12 mouse cellular contexts compared by ENCODE assay signal in the genomic region with DNA sequence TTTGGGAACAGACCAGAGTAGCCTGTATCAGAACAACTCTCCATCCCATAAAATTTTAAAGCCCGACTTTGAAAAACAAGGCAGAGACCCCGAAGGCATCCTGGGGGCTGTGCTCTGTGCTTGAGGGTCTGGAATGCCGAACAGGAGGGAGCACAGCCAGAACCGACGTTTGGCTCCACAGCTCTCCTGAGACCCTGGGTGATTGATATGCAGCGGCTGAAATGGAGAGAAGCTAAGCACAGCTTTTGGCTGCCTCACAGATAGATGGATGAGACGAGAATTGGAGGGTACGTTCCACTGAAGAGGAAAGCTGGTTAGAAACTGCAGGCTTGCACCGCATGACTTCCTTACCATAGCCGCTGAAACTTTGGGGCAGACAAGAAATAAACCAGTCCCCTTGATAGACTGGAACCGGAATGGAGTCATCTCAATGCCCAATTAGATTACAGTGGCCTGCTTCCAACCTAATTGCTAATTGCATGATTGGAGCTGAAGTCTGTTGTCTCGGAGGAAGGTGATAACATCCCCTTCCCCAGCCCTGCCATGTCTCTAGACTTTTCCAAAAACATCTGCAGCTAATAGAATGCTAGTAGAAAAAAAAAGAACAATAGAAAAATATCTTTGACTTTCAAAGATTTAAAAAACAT.
DNase-seq lines count a peak whose midpoint lies in the region; ATAC-seq and TF ChIP-seq lines count a peak whose summit lies in the region.
"Had no signal": no experiment of that assay in that cellular context is flagged by ENCODE, and none has a peak within 500 bp of the region (broad histone marks: within the 10 kb centered on the region; RNA-seq: fewer than 3 reads in every experiment).

No protein-coding gene starts in this region.

- no peak overlapping the region for H3K4me3 ChIP-seq in embryonic facial prominence, embryonic 12.5 days
- no peak overlapping the region for H3K4me3 ChIP-seq in embryonic facial prominence, embryonic 10.5 days
- H3K4me3 ChIP-seq in kidney, embryonic 16.5 days (ENCODE audit: low read length), result peak overlapping the region; percentile 1; the same call in 1 of the 2 replicates
- no peak overlapping the region for H3K4me3 ChIP-seq in hindbrain, embryonic 14.5 days (replicated peaks; ENCODE audit: low read length)
- no peak overlapping the region for H3K4me3 ChIP-seq in midbrain, postnatal 0 days (ENCODE audit: low read depth, low read length)
- H3K4me3 ChIP-seq: liver, embryonic 12.5 days had no signal

- TF ChIP-seq CTCF in midbrain, postnatal 0 days (IDR thresholded peaks at IDR 0.05), result no peak

- peak overlapping the region; percentile 16; the same call in 1 of the 2 replicates for H3K4me2 ChIP-seq in embryonic facial prominence, embryonic 12.5 days (replicated peaks)
- H3K4me2 ChIP-seq in kidney, embryonic 16.5 days (replicated peaks; ENCODE audit: low read depth, low read length), result peak overlapping the region; percentile 29
- peak overlapping the region; percentile 28 for H3K4me2 ChIP-seq in hindbrain, embryonic 14.5 days (replicated peaks)
- peak overlapping the region; percentile 12; the same call in 1 of the 2 replicates for H3K4me2 ChIP-seq in midbrain, postnatal 0 days (ENCODE audit: low read depth, low read length, poor library complexity, severe bottlenecking)
- H3K4me2 ChIP-seq: liver, embryonic 12.5 days had no signal

- ATAC-seq in embryonic facial prominence, embryonic 12.5 days (ENCODE audit: insufficient number of reproducible peaks, insufficient read depth, low FRiP score, low TSS enrichment), result no peak
- no peak for ATAC-seq in kidney, embryonic 16.5 days (ENCODE audit: low FRiP score, low TSS enrichment)
- no peak for ATAC-seq in hindbrain, embryonic 14.5 days (ENCODE audit: low FRiP score)
- ATAC-seq in midbrain, postnatal 0 days (ENCODE audit: low FRiP score), result no peak
- ATAC-seq: liver, embryonic 12.5 days had no signal

- no peaks in the 10 kb centered on the region; the same call in 1 of the 2 replicates for H3K27me3 ChIP-seq in embryonic facial prominence, embryonic 12.5 days
- H3K27me3 ChIP-seq in embryonic facial prominence, embryonic 10.5 days (replicated peaks; ENCODE audit: low read depth, poor library complexity, severe bottlenecking), result 0 out of 2 replicates have a peak, but pooled peaks cover 5% of the 10 kb centered on the region
- H3K27me3 ChIP-seq in kidney, embryonic 16.5 days (ENCODE audit: insufficient read depth, low read length), result no peaks in the 10 kb centered on the region; the same call in 1 of the 2 replicates
- H3K27me3 ChIP-seq in hindbrain, embryonic 14.5 days (ENCODE audit: control insufficient read depth, insufficient read depth, low read length), result no peaks in the 10 kb centered on the region
- H3K27me3 ChIP-seq in midbrain, postnatal 0 days (ENCODE audit: insufficient read depth, low read length), result no peaks in the 10 kb centered on the region
- H3K27me3 ChIP-seq: liver, embryonic 12.5 days had no signal

- no peak for DNase-seq in embryonic facial prominence, embryonic 10.5 days (ENCODE audit: low spot score)
- no peak for DNase-seq in kidney, adult 8-10 months
- DNase-seq in hindbrain, embryonic 14.5 days (ENCODE audit: low spot score), result peak; percentile 47
- DNase-seq in midbrain, postnatal 0 days (ENCODE audit: low spot score), result peak; percentile 49
- no peak for DNase-seq in adrenal gland, adult (ENCODE audit: inconsistent age in 2 of 2, low spot score in 1 of 2)
- no peak for DNase-seq in lung, postnatal 10 days
- DNase-seq: adrenal gland, postnatal 14 days; cerebellum, adult 18-20 months; kidney, postnatal 4 days had no signal

- no peaks in the 10 kb centered on the region for H3K4me1 ChIP-seq in embryonic facial prominence, embryonic 12.5 days
- H3K4me1 ChIP-seq in embryonic facial prominence, embryonic 10.5 days, result peaks cover 11% of the 10 kb centered on the region
- no peaks in the 10 kb centered on the region for H3K4me1 ChIP-seq in kidney, embryonic 16.5 days (ENCODE audit: insufficient read depth, low read length)
- peaks cover 10% of the 10 kb centered on the region for H3K4me1 ChIP-seq in hindbrain, embryonic 14.5 days (replicated peaks; ENCODE audit: control insufficient read depth, insufficient read depth, low read length)
- H3K4me1 ChIP-seq in midbrain, postnatal 0 days (ENCODE audit: insufficient read depth, low read length), result no peaks in the 10 kb centered on the region
- H3K4me1 ChIP-seq: liver, embryonic 12.5 days had no signal

- H3K36me3 ChIP-seq in embryonic facial prominence, embryonic 12.5 days, result no peaks in the 10 kb centered on the region
- H3K36me3 ChIP-seq in embryonic facial prominence, embryonic 10.5 days (replicated peaks), result no peaks in the 10 kb centered on the region
- no peaks in the 10 kb centered on the region for H3K36me3 ChIP-seq in kidney, embryonic 16.5 days (ENCODE audit: insufficient read depth, low read length)
- H3K36me3 ChIP-seq in hindbrain, embryonic 14.5 days (replicated peaks; ENCODE audit: control insufficient read depth, insufficient read depth), result no peaks in the 10 kb centered on the region
- H3K36me3 ChIP-seq in midbrain, postnatal 0 days (ENCODE audit: insufficient read depth, low read length), result no peaks in the 10 kb centered on the region
- H3K36me3 ChIP-seq: liver, embryonic 12.5 days had no signal

- H3K9ac ChIP-seq in embryonic facial prominence, embryonic 12.5 days, result no peak overlapping the region
- H3K9ac ChIP-seq in kidney, embryonic 16.5 days (replicated peaks; ENCODE audit: low read length), result no peak overlapping the region
- H3K9ac ChIP-seq in hindbrain, embryonic 14.5 days, result no peak overlapping the region
- H3K9ac ChIP-seq in midbrain, postnatal 0 days (replicated peaks; ENCODE audit: low read length, poor library complexity, severe bottlenecking), result no peak overlapping the region
- H3K9ac ChIP-seq: liver, embryonic 12.5 days had no signal

- H3K27ac ChIP-seq in embryonic facial prominence, embryonic 12.5 days, result no peak overlapping the region
- H3K27ac ChIP-seq in embryonic facial prominence, embryonic 10.5 days (replicated peaks), result no peak overlapping the region
- H3K27ac ChIP-seq in kidney, embryonic 16.5 days (ENCODE audit: low read length), result no peak overlapping the region
- no peak overlapping the region for H3K27ac ChIP-seq in hindbrain, embryonic 14.5 days
- H3K27ac ChIP-seq in midbrain, postnatal 0 days (ENCODE audit: low read depth, low read length), result no peak overlapping the region
- H3K27ac ChIP-seq: liver, embryonic 12.5 days had no signal

- 31% methylated on average over 12 of the region's 12 CpGs for WGBS in embryonic facial prominence, embryonic 12.5 days
- 46% methylated on average over 12 of the region's 12 CpGs for WGBS in embryonic facial prominence, embryonic 10.5 days
- 16% methylated on average over 12 of the region's 12 CpGs for WGBS in kidney, embryonic 16.5 days
- WGBS in hindbrain, embryonic 14.5 days, result 20% methylated on average over 12 of the region's 12 CpGs
- WGBS in midbrain, postnatal 0 days, result 25% methylated on average over 12 of the region's 12 CpGs

- H3K9me3 ChIP-seq in embryonic facial prominence, embryonic 12.5 days, result no peaks in the 10 kb centered on the region
- no peaks in the 10 kb centered on the region for H3K9me3 ChIP-seq in embryonic facial prominence, embryonic 10.5 days
- no peaks in the 10 kb centered on the region for H3K9me3 ChIP-seq in kidney, embryonic 16.5 days (ENCODE audit: low read length)
- no peaks in the 10 kb centered on the region for H3K9me3 ChIP-seq in hindbrain, embryonic 14.5 days (ENCODE audit: control insufficient read depth, low read length)
- H3K9me3 ChIP-seq in midbrain, postnatal 0 days (ENCODE audit: low read length), result no peaks in the 10 kb centered on the region
- H3K9me3 ChIP-seq: liver, embryonic 12.5 days had no signal

Comparison
In these comparisons a context has a peak if more than half of its experiments do, and no peak if none do; other contexts are left out.
1. DNase-seq: peak in hindbrain, embryonic 14.5 days (single experiment) and midbrain, postnatal 0 days (single experiment); none in embryonic facial prominence, embryonic 10.5 days (single experiment), kidney, adult 8-10 months (0 of 2), adrenal gland, adult (0 of 2) and lung, postnatal 10 days (single experiment).
2. Peak in every context shown above with its lines, with median percentiles within 50 percentile points of each other: H3K4me2 ChIP-seq.